Mouse (Mus musculus) adrenal gland, postnatal 4 days (tissue): ENCODE results near the gene Ppara. TPM values are rescaled to one million over a fixed set of nuclear protein-coding genes. Genes with fewer than 3 reads are reported as not detected.
A peak's percentile ranks its signal among the peaks of the same experiment; 100 is the strongest.

ENCODE experiments used
- DNase-seq, 2 experiments: peaks; one replicate each; pipeline ENCODE4 v3.0.0; 2021 to 2022; ENCODE audit warnings: low spot score in 2 of 2, mixed read lengths in 2 of 2
- total RNA-seq, 2 experiments: library from RNA; stranded (reverse); gene quantifications; 2 replicates each; pipeline ENCODE4 v1.2.3; 2021

Gene Ppara
- total RNA-seq, 2 experiments from 2014 or later = 17.2 to 29.4 TPM

DNA sequence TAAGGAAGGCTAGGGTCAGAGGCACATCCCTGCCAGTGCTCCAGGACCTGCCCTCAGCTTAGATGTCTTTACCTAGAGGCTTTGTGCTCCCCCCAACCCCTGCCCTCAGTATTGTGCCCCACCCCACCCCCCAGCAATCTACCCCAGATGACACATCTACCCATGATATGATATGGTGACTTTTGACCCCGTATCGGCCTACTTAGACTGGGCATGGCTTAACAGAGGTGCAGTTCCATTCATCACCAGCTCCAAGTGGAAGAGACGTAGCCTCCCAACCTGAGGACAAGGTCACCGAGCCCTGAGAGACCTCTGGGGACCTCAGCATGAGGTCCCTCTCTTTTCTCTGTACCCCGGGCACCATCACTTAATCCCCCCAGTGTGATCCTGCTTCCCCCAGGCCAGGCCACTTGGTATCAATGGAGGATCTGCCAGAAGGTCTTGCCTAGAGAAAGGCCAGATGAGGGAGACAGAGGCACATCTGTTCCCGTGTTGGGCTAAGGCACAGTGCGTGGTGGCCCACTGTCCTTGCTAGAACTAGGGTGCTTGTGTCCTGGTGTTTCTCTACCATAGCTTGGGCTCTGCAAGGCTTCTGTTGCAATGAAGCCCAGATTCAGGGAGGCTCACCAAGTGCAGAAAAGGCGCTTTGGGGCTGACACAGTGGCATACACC, 30.3 kb upstream of the Ppara start:
- no peak for DNase-seq

GRCm38 (mm10) chr15:85705013-85705528, 29.7 kb upstream of the Ppara start:
- no peak for DNase-seq

- no peak for DNase-seq
Observed at GRCm38 (mm10) chr15:85705566-85706332, 29.0 kb upstream of the Ppara start.

GRCm38 (mm10) chr15:85706527-85706926, 28.3 kb upstream of the Ppara start:
- no peak for DNase-seq

DNA sequence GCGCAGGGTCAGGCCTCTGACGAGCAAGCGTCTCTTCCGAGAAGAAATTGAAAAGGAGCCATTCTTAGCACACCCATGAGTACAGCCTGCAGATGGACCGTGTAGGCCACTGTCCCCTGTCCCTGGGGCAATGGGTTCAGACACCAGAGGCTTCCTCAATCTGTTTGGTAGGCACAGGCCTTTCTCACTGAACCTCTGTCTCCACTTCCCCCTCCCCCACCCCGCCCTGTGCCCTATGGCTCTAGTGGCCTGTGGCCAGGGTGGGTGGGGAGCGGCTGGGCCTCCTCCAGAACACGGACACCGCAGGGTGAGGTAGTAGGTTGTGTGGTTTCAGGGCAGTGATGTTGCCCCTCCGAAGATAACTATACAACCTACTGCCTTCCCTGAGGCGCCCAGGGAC, 27.8 kb upstream of the Ppara start:
- DNase-seq = no peak

- no peak for DNase-seq
Observed at GRCm38 (mm10) chr15:85707458-85708030, 27.2 kb upstream of the Ppara start.

DNA sequence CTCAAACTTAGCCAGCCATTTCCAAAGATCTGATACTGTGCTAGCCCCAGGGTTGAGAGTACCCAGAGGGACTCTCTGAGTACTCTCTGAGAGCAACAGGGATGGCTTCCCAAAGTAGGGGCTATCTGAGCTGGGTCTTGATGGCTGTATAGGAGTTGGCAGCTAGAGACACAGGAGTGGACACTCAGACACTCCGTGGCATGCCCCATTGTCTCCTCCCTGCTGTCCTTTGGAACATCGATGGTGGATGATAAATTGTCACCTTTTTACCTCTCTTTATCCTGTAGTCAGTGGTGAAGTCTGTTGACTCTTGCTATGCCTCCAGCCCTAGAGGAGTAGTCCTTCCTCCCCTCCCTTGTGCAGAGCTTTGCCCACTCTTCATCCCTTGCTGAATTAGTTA, 26.6 kb upstream of the Ppara start:
- no peak for DNase-seq

GRCm38 (mm10) chr15:85708843-85709242, 25.9 kb upstream of the Ppara start:
- no peak for DNase-seq

DNA sequence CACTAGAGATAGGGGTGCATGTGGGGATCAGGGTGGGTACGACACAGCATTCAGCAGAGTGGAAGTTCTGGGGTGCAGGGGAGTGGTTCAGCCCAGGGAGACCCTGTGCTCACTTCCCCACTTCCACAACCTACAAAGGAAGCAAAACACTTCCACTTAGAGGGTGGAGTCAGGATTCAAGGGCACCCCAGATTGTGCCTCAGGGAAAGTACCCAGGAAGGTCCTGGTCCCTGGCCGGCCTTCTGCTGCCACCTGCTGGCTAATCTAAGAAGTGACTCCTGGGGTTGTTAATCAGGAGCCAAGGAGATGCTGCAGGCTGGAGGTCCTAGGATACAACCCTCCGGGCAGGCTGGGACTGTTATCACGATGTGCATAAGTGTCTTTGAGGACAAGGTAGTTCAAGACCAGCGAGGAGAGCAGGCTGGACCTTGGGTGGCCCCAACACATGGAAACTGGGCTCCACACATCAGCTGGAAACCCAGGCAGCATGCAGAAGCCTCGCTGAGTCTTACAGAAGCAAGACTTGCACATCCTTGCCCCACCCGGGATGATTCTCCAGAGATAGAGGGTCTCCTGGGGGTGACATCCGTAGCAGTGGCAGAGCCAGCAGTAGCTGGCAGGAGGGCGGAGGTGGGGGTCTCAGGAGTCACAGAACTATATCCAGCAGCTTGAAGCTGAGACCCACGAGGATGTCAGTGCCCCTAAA, 25.4 kb upstream of the Ppara start:
- peak; percentile 75 to 81 for DNase-seq

DNA sequence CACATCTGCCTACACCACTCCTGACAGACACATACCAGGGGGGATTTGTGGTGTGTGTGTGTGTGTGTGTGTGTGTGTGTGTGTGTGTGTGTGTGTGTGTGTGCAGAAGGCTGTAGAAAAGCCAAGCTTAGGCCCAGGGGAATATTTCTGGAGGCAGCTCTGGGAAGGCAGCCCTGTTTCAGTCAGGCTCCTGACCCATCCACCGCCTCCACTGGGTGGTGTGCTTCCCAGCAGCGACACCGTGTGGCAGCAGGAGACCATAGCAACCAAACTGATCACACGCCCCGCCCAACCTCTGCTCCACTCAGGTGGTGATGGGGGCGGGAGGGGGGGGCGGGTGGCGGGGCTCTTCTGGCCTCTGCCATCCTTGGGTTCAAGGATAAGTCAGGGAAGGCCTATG, 24.6 kb upstream of the Ppara start:
- peak; percentile 62 to 63 for DNase-seq

DNA sequence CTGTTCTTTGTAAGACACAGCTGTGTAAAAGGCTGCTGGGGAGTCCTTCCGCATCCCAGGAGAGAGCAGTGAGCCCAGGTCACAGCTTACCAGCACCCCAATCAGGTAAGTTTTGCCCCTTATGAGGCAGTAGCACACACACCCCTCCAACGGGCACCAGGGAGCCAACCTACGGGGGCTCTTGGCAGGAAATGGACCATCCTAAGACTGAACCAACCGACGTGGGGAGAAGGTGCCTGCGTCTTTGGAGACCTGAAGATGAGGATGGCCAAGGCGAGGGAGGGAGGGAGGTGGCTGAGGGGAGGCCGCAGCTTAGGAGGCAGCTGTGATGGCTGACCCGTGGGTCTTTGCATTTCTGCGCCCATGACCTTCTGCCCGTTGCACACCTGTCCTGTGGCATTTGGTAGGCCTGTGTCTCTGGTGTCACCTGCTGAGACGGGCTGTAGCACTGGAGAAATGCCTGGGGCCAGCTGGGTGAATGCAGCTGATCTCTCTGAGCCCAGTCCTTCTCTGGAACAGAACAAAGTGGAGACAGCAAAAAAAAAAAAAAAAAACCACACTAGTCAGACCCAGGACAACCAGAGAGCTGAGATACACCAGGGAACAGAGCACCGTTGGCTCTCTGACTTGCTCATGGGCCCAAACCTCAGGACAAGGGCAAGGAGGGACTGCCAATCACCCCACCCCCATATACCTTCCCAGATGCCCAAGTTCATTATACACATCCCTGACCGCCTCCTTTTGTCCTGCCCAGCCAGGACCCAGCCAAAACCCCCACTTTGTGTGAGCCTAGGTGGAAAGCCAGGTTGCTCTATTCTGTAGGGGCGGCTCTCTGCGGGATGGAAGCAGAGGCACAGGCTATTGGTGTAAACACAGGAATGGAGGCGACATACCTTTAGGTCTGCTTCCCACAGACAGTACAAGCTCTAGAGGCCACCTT, 23.9 kb upstream of the Ppara start:
- DNase-seq = no peak

DNA sequence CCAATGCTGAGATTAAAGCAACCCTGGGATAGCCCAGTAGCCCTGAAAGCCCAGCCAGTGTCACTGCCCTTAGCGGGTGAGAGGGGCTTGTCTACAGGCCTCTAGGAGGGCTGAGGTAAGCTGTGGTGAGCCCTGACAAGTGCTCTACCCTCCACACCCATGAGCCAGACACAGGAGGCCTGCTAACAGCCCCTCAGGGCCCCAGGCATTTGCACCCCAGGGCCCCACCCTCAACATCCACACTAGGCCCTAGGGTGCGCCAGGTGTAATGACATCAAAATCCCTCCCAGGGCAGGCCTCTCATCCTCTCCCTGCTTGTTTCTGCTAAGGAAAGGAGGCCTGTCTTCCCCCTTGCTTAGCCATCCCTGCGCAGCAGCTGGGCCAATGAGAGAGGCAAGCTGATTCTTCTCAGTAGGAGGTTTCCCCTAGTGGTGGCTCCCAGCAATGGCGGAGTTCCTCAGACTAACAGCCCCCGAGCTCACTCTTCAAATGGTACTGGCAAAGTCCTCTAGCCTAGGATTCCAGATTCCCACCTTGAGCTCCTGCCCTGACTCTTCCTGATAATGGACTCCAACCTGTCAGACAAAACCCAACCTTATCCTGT, 22.1 kb upstream of the Ppara start:
- no peak for DNase-seq

GRCm38 (mm10) chr15:85713417-85713816, 21.4 kb upstream of the Ppara start:
- no peak for DNase-seq

DNA sequence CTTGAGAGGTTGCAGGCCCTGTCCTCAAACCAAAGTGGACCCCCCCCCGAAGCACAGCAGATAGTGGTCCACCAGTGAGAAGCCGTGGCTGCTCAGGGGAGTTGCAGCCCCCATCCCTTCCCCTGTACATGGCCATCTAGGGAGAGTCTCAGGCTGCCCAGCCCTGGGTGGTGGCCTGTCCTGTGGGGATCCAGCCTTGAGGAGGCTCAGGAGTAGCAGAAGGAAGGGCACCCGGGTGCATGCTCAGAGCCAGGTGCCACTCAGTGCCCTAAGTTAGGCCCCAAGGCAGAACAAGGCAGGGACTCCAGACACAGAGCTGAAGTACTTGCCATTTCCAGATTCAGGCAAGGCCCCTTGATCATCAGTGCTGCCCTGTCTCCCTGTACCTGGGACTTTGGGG, 19.7 kb upstream of the Ppara start:
- no peak for DNase-seq

DNA sequence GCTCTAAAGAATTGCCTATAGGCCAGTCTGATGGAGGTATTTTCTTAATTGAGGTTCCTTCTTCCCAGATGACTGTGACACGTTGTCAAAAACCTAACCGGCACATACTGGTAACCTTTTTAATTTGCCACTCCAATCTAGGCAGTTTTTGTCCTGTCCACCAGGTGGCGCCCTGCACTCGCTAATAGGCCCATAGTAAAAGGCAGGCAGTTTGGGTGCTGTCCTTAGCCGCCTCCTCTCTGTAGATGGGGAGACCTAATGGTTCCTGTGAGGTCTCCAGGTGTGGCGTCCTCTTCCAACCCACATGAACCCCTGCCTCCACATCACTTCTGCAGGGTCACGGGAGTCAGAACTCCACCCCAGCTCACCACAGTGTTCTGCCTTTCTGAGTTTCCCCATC, 18.7 kb upstream of the Ppara start:
- peak in 1 of 2 experiments; percentile 77 for DNase-seq

DNA sequence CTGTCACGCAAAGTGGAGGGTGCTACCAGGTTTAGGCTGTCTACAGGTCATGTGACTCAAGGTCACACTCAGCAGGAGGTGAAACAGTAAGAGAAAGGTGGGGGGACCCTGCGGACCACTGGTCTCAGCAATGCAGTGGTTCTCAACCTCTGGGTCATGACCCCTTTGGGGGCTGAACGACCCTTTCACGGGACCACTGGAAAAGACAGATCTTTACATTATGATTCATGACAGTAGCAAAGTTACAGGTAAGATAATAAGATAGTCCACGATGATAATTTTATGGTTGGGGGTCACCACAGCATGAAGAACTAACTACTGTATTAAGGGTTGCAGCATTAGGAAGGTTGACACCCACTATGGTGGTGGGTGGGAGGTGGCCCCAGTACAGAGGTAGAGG, 18.2 kb upstream of the Ppara start:
- no peak for DNase-seq

DNA sequence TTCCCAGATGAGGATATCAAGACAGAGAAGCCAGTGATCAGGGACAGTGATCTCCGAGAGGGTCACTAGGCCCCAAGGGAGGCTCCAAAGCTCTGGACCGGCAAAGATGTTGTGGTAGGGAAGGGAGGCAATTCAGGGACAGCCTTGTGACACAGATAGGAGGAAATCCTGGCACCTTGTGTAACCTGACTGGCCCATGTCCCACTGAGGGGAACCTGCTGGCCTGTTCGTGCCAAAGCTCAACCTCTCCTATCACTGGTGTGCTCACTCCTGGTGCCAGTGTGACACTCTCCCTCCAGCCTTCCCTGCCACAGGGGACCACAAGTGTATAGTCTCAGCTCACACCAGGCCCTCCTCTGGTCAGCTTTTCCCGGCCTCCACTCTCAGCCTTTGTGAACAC, 17.8 kb upstream of the Ppara start:
- DNase-seq = no peak

- DNase-seq = no peak
Observed at GRCm38 (mm10) chr15:85717800-85718199, 17.0 kb upstream of the Ppara start.

DNA sequence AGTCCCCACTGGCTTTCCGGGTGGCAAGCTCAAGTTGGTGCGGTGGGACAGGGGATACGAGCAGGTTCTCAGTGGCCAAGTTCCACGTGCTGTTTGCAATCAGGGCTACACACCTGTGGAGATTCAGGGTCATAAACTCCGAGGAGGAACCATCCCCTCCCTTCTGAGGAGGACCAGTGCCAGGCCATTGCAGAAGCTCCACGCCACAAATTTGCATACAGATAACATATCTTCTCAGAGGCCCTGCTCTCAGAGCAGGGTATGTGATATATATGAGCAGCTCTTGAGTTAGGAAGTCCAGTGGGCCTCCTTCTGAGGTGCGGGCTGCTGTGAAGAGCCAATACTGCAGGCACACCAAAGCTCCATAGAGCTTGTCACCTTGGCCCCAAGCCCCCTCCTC, 15.8 kb upstream of the Ppara start:
- DNase-seq = no peak

DNA sequence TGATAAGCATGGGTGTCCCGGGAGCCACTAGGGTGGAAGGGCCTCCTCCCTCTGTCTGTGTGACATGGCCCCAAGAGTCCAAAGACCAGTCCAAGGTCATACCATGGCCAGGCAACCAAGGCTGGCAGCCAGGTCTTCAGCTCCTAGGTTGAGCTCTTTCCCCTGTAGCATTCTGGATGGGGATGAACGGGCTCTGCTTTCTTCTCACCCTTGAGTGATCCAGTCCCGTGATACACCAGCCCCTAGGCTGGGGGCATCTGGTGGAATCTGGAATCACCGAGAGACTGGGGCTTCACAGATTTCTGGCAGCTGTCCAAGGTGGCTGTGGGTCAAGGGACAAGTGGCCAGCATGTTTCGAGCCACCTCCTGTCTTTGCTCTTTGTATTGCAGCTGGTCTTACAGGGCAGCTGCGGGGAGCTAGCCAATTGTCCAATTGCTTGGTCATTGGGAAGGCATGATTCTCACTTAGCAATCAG, 14.4 kb upstream of the Ppara start:
- no peak for DNase-seq
